Mouse (Mus musculus): ENCODE measurements at regions not wholly inside any gene's neighbourhood (a gene's known extent, or its start where the extent isn't known, plus 50 kb on each side); places are given as distances from the start of the nearest gene placed in this dataset.
A peak's percentile ranks its signal among the peaks of the same experiment; 100 is the strongest.

DNA sequence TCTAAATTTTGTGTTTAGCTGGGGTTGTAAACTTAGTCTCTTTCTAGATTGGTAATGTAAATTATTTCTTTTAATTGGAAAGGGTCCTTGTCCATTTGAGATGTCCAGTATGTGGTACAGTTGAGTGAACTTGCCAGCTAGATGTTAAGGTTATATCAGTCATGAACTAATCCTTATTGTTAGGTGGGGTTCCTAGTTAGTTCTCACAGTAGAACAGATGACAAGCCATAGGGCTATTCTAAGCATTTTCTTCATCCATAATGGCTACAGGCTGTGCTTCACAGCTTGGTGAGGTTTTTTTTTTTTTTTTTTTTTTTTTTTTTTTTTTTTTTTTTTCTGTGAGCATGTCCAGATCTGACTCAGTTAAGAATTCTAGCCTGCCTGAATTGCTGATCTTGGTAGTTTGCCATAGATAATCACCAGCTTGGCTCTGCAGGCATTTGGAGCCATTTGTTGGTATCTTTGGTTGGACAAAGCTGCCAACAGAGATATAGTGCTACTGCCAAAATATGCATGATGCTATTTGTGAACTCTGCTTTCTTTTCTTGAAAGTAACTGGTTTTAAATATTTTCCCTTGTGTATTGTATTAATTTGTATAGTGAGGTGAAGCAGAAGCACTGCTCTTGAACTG lies 669.2 kb downstream of the 4931400O07Rik start:
- DNase-seq: peak; percentile 76
